Mouse (Mus musculus) right cerebral cortex, postnatal 10 days (tissue): ENCODE data around the gene Ift122.
A peak's percentile ranks its signal among the peaks of the same experiment; 100 is the strongest.

Experiments
- DNase-seq, 2 experiments: peaks; one replicate each; pipeline ENCODE4 v3.0.0; 2021; ENCODE audit warnings: low spot score in 2 of 2

Gene Ift122

GRCm38 (mm10) chr6:115926416-115926815 lies 73.1 kb downstream of the Ift122 start:
- no peak for DNase-seq

DNA sequence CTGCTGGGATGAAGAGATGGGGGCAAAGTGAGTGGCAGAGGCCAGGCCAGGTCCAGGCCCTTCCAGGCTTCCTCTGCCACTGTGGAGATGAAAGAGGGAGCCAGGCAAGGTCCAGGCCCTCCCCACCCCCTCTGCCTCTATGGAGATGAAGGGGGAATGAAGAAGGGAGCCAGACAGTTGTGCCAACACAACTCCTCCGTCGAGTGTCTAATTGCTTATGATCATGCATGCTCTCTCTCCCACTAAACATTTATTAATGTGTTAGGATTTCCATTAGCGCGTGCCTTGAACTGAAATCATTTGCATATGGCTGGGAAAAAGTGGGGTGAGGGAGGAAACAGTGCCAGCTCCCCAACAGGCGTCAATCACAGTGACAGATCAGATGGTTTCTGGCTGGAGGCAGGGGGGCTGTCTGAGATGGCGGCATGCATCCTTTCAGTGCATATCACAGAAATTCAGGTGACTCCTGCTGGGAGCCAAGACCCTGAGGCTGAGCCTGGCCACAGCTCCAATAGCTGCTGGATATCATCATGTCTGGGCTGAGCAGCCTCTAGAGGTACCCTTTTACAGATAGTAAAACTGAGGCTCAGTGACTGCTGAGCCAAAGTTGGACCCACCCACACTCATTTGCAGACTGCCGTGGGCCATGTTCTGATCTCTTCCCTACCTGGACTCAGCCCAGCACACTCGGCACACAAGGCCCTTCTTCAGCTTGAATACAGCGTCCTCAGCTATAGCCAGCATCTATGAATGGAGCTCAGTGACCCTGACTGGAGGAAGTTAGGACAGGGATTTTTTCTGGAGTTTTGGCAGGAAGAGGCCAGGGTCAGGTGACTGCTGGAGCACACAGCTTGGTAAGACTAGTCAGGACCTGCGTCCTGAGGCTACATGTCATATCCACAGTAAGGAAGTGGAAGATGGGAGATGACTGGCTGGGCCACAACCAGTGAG lies 74.3 kb downstream of the Ift122 start:
- DNase-seq, result peak in 1 of 2 experiments; percentile 56

- no peak for DNase-seq
These were observed 76.7 kb downstream of the Ift122 start for GRCm38 (mm10) chr6:115930018-115930417.

DNA sequence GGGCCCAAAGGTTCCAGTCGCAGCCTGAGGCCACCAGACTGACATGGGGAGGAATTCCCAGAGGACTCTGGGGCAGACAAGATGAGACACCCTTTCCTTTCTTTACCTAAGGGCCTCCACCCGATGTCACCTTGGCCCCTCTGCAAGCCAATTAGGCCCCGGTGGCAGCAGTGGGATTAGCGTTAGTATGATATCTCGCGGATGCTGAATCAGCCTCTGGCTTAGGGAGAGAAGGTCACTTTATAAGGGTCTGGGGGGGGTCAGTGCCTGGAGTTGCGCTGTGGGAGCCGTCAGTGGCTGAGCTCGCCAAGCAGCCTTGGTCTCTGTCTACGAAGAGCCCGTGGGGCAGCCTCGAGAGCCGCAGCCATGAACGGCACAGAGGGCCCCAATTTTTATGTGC lies 78.4 kb downstream of the Ift122 start, which contains the start of gene Rho:
Gene Rho (plus strand): TSS at position 110 of the 400 bp plus-strand sequence.
- no peak for DNase-seq

DNA sequence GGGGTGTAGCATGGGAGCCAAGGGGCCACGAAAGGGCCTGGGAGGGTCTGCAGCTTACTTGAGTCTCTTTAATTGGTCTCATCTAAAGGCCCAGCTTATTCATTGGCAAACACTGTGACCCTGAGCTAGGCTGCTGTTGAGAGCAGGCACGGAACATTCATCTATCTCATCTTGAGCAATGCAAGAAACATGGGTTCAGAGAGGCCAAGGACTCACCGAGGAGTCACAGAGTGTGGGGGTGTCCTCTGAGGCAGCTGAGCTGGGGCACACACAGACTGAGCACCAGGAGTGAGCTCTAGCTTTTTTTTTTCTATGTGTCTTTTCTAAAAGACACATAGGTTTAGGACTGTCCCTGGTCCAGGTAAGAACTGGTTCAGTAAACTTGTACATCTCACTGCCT lies 79.1 kb downstream of the Ift122 start:
- DNase-seq, result no peak

DNA sequence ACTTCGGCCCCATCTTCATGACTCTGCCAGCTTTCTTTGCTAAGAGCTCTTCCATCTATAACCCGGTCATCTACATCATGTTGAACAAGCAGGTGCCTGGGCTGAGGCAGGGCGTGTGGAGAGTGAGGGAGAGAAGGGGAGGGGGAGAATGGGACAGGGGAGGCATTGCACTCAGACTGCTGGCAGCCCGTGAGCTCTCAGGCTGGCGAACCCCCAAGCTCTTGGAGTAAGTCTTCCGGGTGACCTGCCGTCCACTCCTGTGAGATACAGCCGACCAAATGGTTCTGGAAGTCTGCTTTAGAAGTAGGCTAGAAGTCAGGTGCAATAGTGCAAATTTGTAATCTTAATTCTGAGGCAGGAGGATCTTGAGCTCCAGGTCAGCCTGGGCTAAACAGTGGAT lies 82.3 kb downstream of the Ift122 start:
- no peak for DNase-seq

DNA sequence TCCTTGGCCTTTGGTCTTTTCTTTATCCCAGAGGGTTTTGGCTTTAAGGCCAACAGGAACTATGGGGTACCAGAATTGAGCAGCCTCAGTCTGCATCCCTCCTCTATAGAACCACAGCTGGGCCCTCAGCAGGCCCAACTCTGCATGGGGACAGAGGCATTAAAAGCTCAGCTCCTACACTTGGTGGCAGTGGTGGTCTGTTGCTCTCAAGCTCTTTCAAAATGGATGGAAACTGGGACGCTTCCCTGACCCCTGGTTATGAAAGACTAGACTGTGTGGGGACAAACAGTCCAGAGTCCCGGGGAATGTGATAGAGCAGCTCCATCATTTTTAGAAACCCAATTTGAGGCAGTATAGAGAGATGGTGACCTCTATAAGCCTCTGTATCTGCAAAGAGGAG lies 84.7 kb downstream of the Ift122 start:
- DNase-seq, result no peak

- DNase-seq, result no peak
These were observed 85.5 kb downstream of the Ift122 start for GRCm38 (mm10) chr6:115938798-115939197.

GRCm38 (mm10) chr6:115940603-115941002 lies 87.3 kb downstream of the Ift122 start:
- no peak for DNase-seq

- DNase-seq, result no peak
These were observed 87.9 kb downstream of the Ift122 start for GRCm38 (mm10) chr6:115941128-115941527.

- no peak for DNase-seq
These were observed 90.5 kb downstream of the Ift122 start for GRCm38 (mm10) chr6:115943498-115944427.

DNA sequence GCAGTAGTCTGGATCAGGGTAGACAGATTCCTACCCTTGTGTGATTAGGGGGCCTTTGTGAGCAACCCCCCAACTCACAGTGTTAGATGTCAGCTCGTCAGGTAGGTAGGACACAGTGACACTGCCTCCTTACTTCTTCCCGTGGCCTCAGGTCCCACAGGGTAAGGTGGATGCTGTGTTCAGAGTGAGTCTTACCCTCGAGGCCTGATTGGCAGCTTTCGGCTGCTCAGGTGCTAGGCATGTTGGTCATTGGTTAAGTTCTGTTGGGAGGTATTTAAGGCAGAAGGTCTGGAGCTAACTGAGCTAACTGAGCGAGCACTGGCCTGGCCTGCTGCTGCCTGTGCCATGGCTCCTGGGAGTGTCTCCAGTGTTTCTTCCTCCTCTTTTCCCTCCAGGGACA lies 91.4 kb downstream of the Ift122 start, which contains the start of gene H1foo:
Gene H1foo (plus strand): TSS at position 301 of the 400 bp plus-strand sequence.
- DNase-seq, result no peak

GRCm38 (mm10) chr6:115945633-115946032 lies 92.4 kb downstream of the Ift122 start:
- no peak for DNase-seq

- no peak for DNase-seq
These were observed 93.1 kb downstream of the Ift122 start for GRCm38 (mm10) chr6:115946389-115946788.

DNA sequence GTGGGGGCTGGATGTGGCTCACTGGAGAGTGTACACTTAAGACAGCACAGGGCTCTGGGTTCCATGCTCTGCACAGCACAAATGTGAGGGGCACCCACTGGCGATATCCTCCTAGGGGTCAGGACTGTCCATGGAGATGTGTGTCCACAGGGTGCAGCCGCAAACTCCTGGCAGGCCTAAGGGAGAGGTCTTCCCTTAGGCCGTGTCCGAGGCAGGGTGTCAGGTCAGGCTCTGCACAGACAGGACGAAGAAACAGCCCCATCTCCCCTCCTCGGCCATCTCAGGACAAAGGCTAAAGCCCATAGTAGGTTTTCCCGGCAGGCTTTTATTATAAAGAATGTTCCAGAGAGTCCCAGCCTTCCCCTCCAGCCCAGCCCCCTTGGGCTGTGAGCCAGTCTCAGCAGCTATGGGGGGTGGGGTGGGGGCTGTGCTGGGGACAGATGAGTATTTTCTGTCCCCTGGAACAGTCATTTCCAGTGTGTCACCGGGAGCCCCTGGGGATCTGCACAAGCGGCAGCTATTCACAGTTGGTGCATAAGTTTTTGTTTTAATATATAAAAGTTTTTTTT lies 101.3 kb downstream of the Ift122 start:
- no peak for DNase-seq

DNA sequence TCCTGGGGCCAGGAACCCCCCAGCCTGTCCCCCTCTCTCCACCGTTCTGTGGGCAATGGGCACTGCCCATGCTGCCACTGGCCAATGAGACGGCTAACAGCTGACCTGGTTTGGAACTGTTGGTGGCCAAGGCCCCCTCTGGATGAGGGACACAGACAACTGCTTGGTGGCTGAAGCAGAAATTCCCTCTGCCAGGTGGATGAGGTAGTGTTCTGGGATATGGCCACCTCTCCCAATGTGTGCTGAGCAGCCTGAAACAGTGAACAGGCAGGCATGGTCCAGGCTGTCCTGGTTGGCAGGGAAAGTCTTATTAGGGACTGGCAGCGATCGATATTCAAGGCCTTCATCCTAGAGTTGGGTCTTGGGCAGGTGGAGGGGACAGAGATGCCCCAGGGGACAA lies 101.9 kb downstream of the Ift122 start:
- no peak for DNase-seq

DNA sequence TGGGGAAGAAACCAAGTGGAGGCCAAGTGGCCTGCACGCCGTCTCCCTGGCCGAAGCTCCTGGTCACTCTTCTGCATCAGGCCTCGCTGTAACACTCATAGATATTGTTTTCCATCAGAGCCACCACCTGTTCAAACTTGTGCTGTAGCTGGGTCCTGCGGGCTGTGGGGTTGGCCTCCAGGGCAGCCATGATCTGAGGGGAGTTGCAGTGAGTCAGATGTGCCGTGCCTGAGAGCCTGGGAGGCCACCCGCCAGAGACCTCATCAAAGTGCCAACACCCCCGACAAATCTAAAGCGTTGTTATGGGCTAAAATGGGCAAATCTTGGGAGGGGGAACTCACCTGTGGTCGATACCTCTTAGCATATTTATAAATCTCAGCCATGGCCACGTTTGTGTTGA lies 102.4 kb downstream of the Ift122 start:
- DNase-seq, result no peak

GRCm38 (mm10) chr6:115956418-115956921 lies 103.2 kb downstream of the Ift122 start:
- DNase-seq, result no peak

GRCm38 (mm10) chr6:115956922-115957601 lies 103.8 kb downstream of the Ift122 start:
- DNase-seq, result peak in 1 of 2 experiments; percentile 53

DNA sequence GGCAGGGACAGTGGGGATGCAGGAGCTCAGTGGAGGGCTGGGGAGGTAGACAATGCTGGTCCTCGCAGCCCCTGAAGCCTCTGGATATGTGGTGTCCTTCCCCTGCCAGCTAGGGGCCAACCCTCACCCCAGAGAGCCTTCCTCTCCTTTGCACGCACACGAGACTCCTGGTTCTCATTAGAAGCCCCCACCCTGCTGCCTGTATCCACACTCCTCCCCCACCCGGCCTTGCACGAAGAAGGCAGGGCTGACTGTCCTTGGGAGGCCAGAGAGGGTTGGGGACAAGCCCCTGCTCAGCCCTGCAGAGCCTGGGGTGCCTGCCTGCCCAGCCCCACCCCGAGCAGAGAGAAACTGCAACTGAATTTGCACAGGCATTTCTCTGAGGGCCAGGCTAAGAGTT lies 104.4 kb downstream of the Ift122 start:
- no peak for DNase-seq

DNA sequence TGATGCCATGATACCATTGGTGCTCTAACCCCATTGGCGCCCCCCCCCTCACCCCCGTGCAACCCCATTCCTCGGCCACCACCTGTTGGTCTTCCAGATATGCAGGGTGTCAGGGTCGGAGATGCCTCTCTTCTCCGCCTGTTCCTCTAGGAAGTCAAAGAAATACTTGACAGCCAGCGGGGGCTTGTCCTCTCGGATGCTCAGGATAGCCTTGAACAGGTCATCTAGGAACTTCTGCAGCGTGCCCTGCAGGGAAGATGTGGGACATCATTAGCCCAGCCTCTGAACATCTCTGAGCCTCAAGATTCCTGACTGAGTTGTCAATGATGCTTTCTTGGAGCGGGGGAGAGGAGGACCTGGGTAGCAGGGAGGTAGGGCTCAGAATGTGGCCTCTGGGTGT lies 105.2 kb downstream of the Ift122 start:
- DNase-seq, result no peak
